Mouse (Mus musculus): Measurements from ENCODE around the gene Trim46.
A peak's percentile ranks its signal among the peaks of the same experiment; 100 is the strongest.

Trim46 gene

GRCm38 (mm10) chr3:89270891-89271290 lies 24.8 kb upstream of the Trim46 start:
- no peak for DNase-seq

- DNase-seq, result peak; percentile 78
These were observed 24.1 kb upstream of the Trim46 start, which contains the start of gene Slc50a1 for GRCm38 (mm10) chr3:89270051-89270755. Gene Slc50a1, minus strand, starts transcription at chr3:89270570.

GRCm38 (mm10) chr3:89268916-89269315 lies 22.8 kb upstream of the Trim46 start:
- DNase-seq, result no peak

- peak; percentile 78 for DNase-seq
These were observed 20.4 kb upstream of the Trim46 start for GRCm38 (mm10) chr3:89266439-89266893.

GRCm38 (mm10) chr3:89262417-89262816 lies 16.3 kb upstream of the Trim46 start:
- peak; percentile 58 for DNase-seq

GRCm38 (mm10) chr3:89260211-89260610 lies 14.1 kb upstream of the Trim46 start:
- DNase-seq, result no peak

GRCm38 (mm10) chr3:89259076-89259475 lies 13.0 kb upstream of the Trim46 start, which contains the start of gene Dpm3:
Gene Dpm3, plus strand, starts transcription at chr3:89259358.
- DNase-seq, result no peak

GRCm38 (mm10) chr3:89256177-89256576 lies 10.1 kb upstream of the Trim46 start:
- no peak for DNase-seq

GRCm38 (mm10) chr3:89254994-89255393 lies 8.9 kb upstream of the Trim46 start:
- DNase-seq, result no peak

- peak; percentile 77 for DNase-seq
These were observed 5.3 kb upstream of the Trim46 start for GRCm38 (mm10) chr3:89251365-89251895.

- DNase-seq, result peak; percentile 81
These were observed 4.4 kb upstream of the Trim46 start for GRCm38 (mm10) chr3:89250435-89251040.

GRCm38 (mm10) chr3:89247466-89247865 lies 1.4 kb upstream of the Trim46 start:
- DNase-seq, result no peak

- DNase-seq, result no peak
These were observed 379 bp downstream of the Trim46 start, which contains the start of gene Krtcap2 for GRCm38 (mm10) chr3:89245688-89246171. Gene Krtcap2, plus strand, starts transcription at chr3:89245966.

GRCm38 (mm10) chr3:89244982-89245687 lies 974 bp downstream of the Trim46 start:
- DNase-seq, result no peak

- DNase-seq, result peak; percentile 58
These were observed 1.7 kb downstream of the Trim46 start for GRCm38 (mm10) chr3:89244158-89244981.

GRCm38 (mm10) chr3:89243609-89244008 lies 2.5 kb downstream of the Trim46 start:
- peak; percentile 72 for DNase-seq

- DNase-seq, result peak; percentile 73
These were observed 3.7 kb downstream of the Trim46 start for GRCm38 (mm10) chr3:89242331-89242895.

GRCm38 (mm10) chr3:89238494-89238893 lies 7.6 kb downstream of the Trim46 start:
- DNase-seq, result no peak

GRCm38 (mm10) chr3:89237682-89238081 lies 8.4 kb downstream of the Trim46 start:
- DNase-seq, result no peak

- DNase-seq, result no peak
These were observed 9.6 kb downstream of the Trim46 start for GRCm38 (mm10) chr3:89236516-89236915.

- no peak for DNase-seq
These were observed 12.5 kb downstream of the Trim46 start for GRCm38 (mm10) chr3:89233562-89234110.

GRCm38 (mm10) chr3:89232614-89233013 lies 13.5 kb downstream of the Trim46 start:
- DNase-seq, result no peak

Measured in kidney, adult 11 months (tissue).